Mouse (Mus musculus) CD4-positive, CD25-positive, alpha-beta regulatory T cell, adult 2 months (primary cell): ENCODE data around the gene Dlg1.
"Not testable (repeated sequence)": the region's sequence is repeated elsewhere in the genome, so short reads cannot be mapped to it uniquely, and the experiment has no call there.

Experiments used
- DNase-seq: peaks from one replicate; pipeline ENCODE4 v3.0.0-alpha.2; 2012; ENCODE audit warnings: low read depth, low spot score

Gene Dlg1

GRCm38 (mm10) chr16:31730971-31731370 is 67.7 kb downstream of the Dlg1 start:
- not testable (repeated sequence) for DNase-seq

DNA sequence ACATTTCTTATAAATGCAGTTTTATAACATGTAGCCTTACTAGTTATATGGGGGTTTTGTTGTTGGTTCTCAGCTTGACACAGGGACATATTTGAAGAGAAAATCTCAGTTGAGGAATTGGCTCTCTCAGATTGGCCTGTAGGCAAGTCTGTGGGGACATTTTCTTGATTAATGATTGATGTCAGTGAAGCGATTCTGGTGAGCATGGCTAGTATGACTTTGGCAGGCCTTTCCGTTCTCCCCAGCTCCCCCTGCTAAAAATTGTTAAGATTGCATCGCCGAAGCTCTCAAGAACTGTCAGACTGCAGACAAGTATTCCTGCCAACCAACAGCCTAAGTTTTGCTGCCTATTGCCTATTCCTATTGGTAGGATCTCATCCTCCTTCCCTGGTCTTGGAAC is 73.8 kb downstream of the Dlg1 start:
- DNase-seq: no peak

GRCm38 (mm10) chr16:31737761-31738160 is 74.5 kb downstream of the Dlg1 start:
- DNase-seq: no peak

GRCm38 (mm10) chr16:31740271-31740670 is 77.0 kb downstream of the Dlg1 start:
- no peak for DNase-seq

DNA sequence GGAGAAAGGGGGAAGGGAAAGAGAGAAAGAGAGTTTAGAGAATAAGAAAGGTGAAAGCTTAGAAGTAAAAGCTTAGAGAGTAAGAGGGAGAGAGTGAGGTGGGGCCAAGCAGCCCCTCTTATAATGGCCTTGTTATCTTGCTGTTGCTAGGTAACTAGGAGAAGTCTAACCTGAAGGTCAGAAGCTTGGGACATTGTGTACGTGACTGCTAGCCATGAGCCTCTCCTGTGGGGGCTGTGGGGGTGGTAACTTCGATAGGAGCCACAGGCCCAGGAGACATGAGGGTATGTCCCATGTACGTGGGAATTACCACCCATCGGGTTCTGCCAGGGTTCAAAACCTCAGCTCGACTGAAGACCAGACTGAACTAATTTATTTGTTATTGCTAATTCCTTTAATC is 77.5 kb downstream of the Dlg1 start:
- no peak for DNase-seq

GRCm38 (mm10) chr16:31750526-31750925 is 87.3 kb downstream of the Dlg1 start:
- DNase-seq: peak; percentile 62

DNA sequence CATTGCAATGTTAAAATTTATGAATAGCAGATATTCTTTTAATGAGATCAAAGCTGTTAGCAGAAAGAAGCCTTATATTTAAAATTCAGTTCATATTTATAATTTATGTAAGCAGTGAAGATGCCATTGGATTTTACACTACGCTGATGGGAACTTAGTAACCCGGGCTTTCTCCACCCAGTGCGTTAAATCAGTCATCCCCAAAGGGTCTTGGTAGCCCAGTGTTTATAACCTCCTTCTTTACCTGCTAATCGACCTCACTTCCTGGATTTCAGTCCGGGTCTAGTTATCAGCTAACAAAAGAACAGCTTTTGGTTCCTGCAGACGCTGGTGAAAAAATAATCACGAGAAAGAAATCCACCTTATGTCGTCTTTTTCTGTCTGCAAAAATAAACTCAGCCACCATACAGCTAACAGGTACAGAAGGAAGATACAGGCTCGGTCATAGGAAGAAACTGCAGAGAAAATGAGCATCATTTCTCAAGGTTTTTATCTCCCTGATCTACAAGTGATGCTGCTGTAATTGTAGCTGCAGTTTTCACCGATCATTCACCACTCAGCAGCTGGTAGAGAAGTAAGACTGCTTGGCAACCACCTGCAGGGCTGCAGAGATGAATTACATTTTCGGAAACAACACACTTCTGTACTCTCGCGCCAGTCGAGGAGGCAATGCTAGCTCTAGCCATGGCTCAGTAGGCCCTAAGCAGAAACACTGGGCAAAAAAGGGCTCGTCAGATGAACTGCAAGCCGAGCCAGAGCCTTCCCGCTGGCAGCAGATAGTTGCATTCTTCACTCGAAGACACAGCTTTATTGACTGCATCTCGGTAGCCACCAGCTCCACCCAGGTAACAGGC is 91.2 kb downstream of the Dlg1 start:
- no peak for DNase-seq

GRCm38 (mm10) chr16:31755053-31755452 is 91.8 kb downstream of the Dlg1 start:
- no peak for DNase-seq

- no peak for DNase-seq
Measured at GRCm38 (mm10) chr16:31756436-31756835, 93.2 kb downstream of the Dlg1 start.

- peak; percentile 32 for DNase-seq
Measured at GRCm38 (mm10) chr16:31757606-31758005, 94.4 kb downstream of the Dlg1 start.

- no peak for DNase-seq
Measured at GRCm38 (mm10) chr16:31759416-31759815, 96.2 kb downstream of the Dlg1 start.

DNA sequence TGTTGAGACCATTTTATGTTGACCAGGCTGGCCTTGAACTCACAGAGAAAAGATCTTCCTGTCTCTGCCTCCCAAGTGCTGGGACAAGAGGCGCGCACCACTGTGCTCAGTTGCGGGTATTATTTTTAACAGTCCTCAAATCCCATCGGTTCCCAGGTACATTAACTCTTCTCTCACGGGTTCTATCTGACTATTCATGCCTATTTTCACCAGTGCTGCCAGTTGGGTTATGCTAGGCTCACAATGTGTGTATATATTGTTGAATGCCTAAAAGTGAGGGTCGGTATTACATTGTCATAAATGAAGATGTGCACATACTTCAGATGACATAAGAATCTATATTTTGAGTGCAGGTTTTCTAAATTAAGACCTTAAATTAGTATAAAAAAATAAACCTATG is 103.1 kb downstream of the Dlg1 start:
- no peak for DNase-seq

DNA sequence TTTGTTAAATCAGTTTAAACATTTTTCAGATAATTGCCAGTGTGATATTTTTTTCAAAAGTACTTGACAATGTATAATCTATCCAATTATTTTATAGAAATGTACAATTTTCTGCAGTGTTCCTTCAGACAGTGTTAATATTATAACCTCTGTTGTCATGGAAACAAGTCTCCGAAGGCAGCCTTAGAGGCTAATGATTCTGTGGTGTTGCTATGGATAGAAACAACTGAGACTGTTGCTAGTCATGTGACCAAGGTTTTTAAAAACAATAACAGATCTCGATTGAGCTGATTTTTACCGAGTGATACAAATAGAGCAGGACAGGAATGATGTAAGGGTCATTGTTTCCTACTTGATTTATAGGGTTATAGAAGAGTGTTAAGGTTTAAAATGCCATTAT is 103.5 kb downstream of the Dlg1 start:
- DNase-seq: peak; percentile 32

DNA sequence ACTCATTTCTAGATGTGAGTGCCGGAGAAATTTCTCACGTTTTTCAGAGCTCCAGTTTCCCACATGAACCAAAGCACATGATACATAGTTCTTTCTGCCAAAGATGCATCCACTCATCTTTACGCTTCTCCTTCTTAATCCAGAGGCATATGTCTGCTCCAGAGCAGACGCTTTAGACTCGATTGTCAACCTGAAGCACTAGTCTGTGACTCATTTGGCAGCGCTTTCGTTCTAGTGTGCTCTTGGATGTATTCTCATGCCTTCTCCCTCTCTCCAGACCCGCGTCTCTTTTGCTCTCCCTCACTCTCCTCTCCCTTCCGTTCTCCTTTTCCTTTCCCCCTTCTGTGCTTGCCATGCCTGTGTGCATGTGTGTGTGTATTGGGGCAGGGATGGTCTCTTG is 112.7 kb downstream of the Dlg1 start:
- no peak for DNase-seq

- no peak for DNase-seq
Measured at GRCm38 (mm10) chr16:31781015-31781414, 117.8 kb downstream of the Dlg1 start.

DNA sequence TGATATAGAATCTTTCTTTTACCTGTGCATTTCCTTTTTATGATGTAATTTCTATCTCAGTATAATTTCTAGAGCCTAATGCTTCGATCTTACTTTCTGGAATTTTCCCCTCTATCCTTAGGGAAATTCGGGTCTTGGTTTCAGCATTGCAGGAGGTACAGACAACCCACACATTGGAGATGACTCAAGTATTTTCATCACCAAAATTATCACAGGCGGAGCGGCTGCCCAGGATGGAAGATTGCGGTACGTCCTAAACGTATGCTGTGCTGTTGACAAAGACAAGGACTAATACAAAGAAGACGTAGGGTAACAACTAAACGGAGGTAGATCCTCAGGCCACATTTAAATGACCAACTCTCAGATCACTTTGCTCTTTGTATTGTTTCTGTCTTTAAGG is 126.8 kb downstream of the Dlg1 start:
- no peak for DNase-seq

- no peak for DNase-seq
Measured at GRCm38 (mm10) chr16:31803644-31804043, 140.4 kb downstream of the Dlg1 start.

GRCm38 (mm10) chr16:31826049-31826448 is 162.8 kb downstream of the Dlg1 start:
- DNase-seq: no peak

DNA sequence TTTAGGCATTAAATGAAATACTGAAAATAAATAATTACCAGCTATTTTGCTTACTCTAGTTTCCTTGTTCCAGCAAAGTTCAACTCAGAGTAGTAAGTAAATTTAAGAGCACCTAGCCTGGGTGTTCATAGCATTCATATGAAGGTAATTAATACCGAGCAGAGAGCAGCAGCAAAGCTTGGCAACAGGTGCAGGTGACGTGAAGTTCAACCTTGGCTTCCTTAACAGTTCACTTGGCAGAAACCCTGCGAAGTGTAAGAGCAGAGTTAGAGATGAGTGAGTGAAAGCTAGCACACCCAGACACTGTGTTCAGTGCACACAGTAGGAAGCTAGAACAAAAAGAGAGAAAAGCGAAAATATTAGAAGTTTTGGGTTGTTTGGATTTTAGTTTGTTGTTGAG is 167.5 kb downstream of the Dlg1 start:
- DNase-seq: no peak

DNA sequence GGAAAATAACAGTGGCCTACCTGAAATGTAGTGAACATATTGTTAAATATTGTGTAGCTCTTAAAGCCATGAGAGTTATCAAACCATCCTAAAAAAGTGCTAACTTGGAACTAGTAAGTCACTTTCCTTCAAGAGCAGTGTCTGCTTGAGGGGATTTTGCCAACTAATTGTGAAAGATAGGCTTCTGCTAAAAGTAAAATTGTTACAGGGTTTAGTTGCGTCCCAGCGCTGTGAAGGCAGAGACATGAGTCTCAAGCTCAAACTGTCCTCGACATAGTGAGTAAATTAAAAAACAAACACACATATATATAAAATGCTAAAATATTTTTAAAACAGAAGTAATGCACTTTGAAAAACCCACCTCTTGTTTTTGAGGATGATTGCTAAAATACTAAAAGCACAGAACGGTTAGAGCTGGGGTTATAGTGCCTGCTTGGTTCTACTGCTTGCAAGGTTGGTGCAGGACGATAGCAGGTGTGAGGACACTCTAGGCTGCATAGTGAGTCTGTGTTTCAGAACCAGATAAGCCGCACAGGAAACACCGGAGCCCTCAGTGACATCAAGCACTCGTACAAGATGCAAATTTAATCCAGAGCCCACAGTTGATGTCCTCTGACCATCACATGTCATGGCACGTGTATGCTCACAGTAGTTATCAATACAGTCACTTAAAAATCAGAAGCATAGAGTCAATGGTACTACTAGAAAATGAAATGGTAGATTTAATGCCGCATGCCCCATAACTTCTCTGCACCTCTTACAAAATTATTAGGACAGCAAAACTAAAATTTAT is 169.6 kb downstream of the Dlg1 start:
- no peak for DNase-seq

GRCm38 (mm10) chr16:31834011-31834584 is 170.9 kb downstream of the Dlg1 start:
- no peak for DNase-seq

DNA sequence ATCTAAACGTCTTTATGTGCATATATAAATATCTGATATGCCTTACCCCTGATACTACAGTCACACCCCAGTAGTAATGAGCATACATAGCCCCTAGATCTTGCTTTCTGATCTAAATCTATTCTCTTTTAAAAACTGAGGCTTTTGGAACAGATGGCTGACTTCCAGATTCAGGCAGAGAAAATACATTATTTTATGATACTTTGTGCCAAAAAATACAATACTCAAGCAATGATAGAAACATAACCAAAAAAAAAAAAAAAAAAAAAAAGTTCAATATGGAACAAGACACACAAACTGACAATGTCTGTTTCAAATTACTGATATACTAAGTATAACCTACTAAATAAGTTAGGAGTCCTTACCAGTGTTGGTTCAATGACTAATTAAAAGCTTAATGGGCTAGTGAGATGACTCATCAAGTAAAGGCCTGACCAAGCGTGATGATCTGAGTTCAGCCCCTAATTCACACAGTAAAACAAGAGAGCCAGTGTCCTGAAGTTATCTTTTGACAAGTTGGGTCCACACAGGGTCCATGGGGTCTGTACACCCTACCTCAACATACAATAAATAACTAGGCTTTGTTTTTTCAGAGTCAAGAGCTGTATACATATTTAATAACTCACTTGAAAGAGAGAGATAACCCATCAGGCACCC is 171.5 kb downstream of the Dlg1 start:
- DNase-seq: no peak
